Mouse (Mus musculus): ENCODE data around the gene Mms19.

GRCm38 (mm10) chr19:41916853-41917252, 64.1 kb downstream of the Mms19 start:
- no peak for TF ChIP-seq CTCF (IDR thresholded peaks at IDR 0.05; ENCODE audit: insufficient read depth, low read length)
- TF ChIP-seq POLR2A (IDR thresholded peaks at IDR 0.05; ENCODE audit: borderline replicate concordance, extremely low read depth, low read depth, low read length), result no peak

All from lung, adult 2 months (tissue).